Mouse (Mus musculus): Measurements from ENCODE around the gene Cacna1d.

Gene Cacna1d

DNA sequence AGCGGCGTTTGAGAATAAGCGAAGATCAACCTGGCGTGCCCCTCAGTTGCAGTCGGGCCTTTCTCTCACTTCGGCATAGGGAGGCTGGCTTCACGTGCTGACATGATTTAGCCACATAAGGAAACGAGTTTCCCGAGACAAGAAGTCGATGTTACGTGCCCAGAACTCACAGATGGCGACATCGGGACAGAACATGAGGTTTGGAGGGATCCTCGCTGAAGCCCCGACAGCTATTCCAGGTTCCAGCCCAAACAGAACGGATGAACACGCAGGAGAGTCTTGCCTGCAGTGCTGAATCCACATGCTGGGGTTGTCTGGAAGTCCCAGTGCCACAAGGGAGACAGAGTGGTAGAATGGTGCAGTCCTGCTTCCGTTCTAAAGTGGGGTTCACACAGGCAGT, 452.8 kb downstream of the Cacna1d start:
- intact Hi-C loops (cut with DNase I), result no loop called here

GRCm38 (mm10) chr14:30033405-30033804, 457.9 kb downstream of the Cacna1d start:
- intact Hi-C loops (cut with DNase I), result no loop called here

DNA sequence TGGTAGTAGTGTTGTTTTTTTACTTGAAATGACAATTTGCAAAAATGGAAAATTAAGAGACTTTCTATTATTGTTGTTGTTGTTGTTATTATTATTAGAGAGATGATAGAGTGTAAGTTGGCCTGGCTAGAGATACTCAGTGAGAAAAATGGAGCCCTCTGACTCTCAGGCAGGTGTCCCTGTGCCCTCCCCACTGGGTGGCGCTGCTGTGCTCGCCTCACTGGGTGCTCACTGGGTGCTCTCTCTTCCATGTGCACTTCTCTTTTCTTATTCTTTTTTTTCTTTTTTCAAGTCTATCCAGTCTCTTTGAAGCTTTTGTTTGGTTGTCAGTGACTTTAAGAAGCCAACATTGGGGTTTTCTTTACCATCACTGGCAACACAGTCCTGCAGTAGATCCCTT, 463.9 kb downstream of the Cacna1d start:
- intact Hi-C loops (cut with DNase I), result no loop called here

DNA sequence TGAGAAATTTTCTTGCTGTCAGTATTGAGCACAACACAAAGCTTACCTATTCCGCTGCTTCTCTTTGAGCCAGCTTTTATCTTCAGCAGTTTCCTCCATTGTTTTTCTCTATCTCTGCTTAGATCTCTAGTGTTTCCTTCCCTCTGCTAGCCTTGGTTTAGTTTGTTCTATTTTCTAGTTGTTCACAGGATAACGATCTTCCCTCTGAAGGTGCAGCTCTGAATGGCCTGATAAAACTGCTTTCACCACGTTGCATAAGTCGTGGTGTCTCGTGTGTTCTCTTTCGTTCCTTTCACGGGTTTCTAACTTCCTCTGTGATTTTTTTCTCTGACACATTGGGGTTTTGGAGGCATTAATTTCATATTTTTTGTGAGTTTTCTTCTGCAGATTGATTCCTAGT, 466.9 kb downstream of the Cacna1d start:
- intact Hi-C loops (cut with DNase I), result no loop called here

- intact Hi-C loops (cut with DNase I), result no loop called here
Measured at GRCm38 (mm10) chr14:30022471-30022870, 468.8 kb downstream of the Cacna1d start.

DNA sequence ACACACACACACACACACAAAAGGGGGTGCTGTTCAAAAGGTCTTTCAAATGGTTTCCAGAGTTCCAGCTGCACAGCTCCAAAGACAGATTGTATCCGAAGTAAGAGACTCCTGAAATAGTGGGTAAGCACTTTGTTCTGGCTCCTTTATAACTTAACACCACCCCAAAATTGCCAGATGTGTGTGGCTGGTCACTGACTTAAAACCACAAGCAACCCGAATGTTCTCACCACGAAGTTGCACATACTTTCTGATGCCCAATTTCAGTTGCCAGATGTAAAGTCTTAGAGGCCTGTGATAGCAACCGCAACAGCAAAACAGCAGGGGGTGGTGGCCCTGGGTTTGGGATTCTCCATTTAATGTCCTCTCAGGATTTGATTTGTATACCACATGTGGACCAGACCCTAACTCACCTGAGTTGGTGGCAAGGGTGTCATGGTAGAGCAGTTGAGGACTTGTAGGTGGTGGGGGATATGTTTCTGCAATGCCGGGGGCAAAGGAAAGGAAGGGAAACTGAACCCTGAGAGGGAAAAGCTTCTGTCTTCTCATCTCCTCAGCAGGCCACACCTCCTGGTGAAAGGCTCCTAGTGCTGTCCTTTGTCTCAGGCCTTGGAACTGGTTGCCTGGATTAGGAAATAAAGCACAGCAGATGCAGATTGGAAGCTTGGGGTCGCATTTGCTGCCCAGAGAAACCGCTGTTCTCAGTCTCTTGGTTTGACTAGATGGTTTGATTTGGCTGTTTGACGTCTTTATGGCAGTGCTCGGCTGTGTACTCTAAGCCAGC, 471.3 kb downstream of the Cacna1d start:
- intact Hi-C loops (cut with DNase I), result no loop called here

DNA sequence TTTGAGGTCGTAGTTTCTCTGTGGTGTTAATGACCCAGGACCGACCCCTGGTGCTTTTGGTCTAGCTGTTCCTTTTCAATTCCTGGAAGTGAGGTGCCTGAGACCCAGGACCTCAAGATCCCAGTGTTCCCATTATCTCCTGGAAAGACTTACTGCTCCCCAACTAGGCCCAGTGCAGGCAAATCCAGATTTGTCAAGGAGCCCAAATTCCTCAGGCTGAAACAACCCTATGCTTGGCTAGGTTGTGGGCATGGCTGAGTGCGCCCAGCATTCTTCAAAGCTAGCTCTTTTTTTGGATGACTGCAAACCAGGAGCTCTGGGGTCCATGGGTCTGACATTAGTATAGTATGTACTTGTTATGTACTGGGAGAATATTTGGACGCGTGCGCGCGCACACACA, 471.9 kb downstream of the Cacna1d start:
- intact Hi-C loops (cut with DNase I), result no loop called here

DNA sequence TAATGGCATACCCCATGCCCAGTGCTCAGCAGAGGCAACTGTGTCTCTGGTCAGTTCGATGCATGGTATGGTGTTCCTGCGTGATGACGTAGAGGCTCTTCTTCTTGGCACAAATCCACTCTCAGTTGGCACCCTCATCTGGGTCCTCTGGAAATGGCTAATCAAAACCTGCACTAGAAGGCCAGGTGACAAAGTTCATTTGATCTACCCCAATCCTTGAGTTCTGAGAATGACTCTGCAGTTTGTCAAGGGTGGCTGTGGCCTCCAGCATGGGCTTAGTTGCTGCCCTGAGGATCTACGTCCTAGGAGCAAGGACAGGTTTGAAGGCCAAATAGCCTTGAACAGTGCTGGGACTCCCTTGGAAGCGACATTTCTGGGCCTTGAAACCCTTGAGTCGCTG, 472.4 kb downstream of the Cacna1d start:
- intact Hi-C loops (cut with DNase I), result no loop called here

DNA sequence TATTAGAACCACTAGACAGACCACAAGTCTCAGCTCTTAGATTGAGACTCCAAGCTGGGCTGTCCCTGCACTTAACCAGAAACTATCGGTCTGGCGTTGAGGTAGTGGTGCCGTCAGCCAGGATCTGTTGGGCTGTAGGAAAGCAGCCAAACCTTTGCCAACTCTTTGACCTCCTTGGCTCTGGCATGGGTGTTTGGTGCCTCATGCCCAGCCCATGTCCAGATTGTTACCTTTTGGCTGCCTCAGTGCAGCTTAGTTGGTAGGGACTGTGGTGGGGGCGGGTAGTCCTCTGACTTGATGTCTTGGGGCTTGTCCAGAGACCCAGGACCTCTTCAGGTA, 472.8 kb downstream of the Cacna1d start:
- intact Hi-C loops (cut with DNase I), result no loop called here

DNA sequence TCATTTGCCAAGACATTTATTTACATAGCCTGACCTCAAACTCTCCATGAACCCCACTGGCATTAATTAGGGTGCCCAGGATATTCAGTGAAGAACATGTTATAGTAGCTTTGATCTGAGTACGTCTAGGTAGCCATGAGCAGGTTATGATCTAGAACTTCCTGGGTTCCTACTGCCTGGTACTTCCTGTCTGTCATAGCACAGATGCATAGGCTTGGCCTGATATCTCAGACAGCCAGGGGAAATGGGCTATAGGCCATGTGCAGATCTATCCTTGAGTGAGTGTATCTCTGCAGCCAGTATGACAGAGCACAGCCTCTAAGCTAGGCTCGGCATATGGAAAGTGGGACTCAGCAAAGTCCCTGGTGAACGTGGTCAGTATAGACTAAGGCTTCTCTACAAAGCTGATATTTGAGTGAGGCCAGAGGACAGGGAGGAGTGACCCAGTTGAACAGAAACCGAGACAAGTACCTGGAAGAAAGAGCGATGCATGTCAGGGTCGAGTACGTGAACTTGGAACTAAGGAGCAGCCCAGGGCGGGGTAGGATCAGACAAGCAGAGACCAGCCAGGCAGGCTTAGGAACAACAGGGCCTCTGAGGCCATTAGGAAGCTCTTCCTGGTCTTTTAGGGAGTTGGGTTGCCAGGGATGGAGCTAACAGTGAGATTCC, 473.3 kb downstream of the Cacna1d start:
- intact Hi-C loops (cut with DNase I), result no loop called here

DNA sequence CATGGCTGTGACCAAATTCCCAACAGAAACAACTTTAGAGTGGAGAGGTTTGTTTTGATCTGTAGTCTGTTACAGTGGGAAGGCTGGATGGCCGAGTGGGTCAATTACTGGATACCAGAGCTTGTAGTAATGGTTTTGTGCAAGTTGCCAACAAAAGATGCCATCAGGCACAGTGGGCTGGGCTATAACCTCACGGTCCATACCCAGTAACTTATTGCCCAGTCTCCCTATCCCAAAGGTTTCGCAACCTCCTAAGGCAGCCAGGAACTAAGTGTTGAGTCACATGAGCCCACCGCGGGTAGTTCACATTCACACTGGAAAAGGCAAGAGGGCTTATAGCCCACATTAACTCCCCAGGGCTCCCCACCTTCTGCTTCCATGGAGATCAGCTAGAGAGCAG, 474.6 kb downstream of the Cacna1d start:
- intact Hi-C loops (cut with DNase I), result no loop called here

DNA sequence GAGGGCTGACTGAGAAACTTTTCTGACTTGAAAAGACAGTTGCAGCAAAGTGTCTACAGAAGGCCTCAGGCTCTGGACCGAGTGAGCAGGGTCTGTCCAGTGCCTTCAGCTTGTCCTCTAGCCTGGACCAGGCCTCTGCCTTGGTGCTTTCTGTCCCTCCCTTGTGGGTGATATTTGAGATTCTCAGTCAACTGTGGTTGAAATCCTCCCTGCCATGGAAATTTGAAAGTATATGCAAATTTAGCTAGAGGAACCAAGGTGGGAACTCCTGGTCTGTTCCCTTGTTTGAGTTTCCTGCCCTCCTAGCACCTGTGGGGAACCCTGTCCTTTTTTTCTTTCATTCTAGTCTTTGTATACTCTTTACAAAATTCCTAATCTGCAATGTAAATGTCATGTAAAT, 476.2 kb downstream of the Cacna1d start:
- intact Hi-C loops (cut with DNase I), result no loop called here

DNA sequence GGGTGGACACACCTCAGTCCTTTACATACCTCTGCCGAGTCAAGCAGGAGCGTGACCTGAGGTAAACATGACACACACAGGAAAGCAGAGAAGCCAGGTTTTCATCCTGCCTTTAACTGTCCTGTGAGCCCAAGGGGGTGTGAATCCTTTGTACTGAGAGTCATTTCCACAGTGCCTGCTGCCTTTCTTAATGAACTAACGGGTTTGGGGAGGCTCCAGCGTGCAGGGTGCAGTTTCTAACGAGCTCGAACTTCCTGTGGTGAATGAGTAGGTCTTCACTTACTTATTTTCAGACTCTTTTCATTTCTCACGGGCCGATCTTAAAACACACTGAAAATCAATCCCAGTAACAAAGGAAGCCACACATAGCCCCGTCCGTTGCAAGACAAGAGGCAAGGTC, 476.8 kb downstream of the Cacna1d start:
- intact Hi-C loops (cut with DNase I), result no loop called here

DNA sequence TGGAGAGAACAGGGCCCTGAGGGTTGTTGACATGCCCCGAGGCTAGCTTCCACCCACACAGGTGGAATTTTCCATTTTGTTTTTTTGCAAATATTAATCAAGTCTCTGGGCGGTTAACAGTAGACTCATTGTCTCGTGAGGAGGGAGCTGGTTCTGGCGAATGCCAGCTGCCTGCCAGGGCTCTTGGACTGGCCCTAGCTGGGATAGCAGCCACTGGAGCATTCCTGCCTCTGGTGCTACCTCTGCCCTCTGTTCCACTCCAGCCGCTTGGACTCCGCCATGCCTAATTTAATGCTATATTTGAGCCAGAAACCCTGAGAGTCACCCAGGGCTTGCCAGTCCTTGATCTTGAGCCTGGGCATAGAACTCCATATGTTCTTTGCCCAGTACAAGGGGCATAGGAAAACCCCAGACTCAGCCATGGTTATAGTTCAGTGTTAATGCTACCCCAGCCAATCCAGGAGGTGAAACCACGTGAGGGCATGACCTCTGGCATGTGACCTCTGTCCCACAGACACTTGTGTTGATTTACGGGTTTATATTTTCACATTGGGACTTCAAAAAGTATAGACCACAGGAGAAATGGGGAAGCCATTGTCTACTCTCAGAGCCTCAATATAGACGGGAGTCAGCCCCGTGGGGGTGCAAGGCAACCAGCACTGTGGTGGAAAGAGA, 479.2 kb downstream of the Cacna1d start:
- intact Hi-C loops (cut with DNase I), result no loop called here

GRCm38 (mm10) chr14:30009864-30010560, 481.2 kb downstream of the Cacna1d start:
- intact Hi-C loops (cut with DNase I), result no loop called here

DNA sequence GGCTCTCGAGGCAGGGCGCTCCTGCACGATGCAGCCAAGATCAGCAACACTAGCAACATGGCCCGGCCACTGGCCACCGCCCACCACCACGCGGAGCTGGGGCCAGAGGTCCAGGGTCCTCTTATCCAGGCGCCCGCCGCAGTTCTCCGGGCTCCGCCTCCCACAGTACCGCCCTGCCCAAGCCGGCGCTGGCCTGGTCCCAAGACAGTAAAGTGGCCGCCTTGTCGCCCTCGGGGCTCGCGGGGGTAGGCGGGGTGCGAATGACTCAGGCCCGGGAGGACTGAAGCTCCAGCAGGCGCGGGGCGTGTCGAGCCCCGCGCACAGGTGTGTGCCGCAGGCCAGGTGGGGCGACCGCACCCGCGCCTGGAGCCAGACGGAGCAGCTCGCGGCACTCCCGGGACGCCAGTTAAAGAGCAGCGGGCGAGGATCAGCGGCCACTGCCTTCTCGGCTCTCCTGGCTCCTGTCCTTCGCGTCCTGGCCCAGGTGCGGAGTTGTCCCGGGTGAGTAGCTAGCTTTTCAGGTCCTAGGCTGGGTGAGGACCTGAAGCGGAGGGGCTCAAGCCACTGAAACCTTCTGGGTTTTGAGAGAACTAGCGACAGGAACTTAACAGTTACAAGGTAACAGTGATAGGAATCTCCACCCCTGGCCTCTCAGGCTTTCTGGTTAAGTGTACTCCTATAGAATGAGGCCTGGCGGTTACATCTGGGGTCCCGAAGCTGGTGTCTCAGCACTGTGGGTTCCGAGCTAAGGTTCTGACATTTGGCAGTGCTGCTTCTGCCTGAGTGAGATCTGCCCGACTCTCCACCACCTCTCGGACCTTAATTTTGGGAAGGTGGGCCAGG, 482.3 kb downstream of the Cacna1d start, which contains the start of the genes Il17rb and Chdh:
Gene Il17rb (minus strand): TSS at position 164 of the 843 bp plus-strand sequence.
Gene Chdh (plus strand): TSS at position 291 of the 843 bp plus-strand sequence.
- intact Hi-C loops (cut with DNase I), result no loop called here

DNA sequence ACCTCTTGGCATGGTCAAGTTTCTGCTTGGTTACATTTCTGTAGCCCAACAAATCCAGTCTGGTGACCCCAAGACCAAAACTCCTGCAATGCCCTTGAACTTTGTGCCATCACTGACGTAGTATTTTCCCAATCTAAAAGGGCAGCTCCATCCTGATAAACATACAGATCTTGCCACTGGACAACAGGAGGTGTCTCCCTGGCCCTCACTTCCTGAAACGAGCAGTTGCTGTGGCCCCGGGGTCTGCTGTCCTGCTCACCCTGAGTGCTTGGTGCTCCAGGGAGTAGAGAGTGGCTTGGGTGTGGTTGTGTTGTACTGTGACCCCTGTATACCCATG, 491.8 kb downstream of the Cacna1d start:
- intact Hi-C loops (cut with DNase I), result no loop called here

- intact Hi-C loops (cut with DNase I), result no loop called here
Measured at GRCm38 (mm10) chr14:29998747-29999474, 492.3 kb downstream of the Cacna1d start.

- intact Hi-C loops (cut with DNase I), result no loop called here
Measured at GRCm38 (mm10) chr14:29997345-29997744, 493.9 kb downstream of the Cacna1d start.

All from adrenal gland (tissue).